ENCODE assay signal across 7 mouse cellular contexts in the genomic region with DNA sequence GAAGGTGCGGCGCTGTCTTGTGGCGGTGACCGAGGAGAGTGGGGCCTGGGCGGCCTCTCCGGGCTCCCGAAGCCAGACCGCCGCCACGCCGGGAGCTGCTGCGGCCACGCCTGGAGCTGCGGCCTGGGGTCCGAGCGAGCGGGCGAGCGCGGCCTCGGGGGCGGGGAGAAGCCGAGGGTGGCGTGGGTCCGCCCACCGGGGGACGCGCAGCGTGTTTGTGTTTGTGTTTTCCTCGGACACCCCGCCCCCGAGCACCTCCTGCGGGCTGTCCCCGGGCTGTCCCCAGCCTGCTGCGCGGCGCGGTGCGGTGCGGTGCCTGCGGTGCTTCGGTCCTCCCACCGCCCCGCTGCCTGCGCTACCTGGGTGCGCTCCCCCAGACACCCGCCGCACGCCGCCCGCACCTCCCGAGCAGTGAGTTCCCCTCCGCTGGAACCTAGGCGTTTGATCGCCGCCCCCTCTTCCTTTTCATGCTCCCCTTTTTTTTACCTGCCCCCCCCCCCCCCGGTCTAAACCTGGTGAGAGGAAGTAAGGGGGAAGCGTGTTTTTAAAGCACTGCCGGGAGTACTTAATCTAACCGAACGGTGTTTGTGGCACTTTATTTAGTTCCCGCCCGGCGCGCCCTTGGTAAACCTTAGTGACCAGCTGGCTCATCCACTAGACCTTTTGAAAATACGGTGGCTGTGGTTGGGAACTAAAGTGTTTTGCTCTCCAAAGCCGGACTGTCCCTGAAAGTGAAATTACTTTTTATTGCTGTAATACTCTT. TPM values are rescaled to one million over a fixed set of nuclear protein-coding genes. Genes with fewer than 3 reads are reported as not detected.
A peak's percentile ranks its signal among the peaks of the same experiment; 100 is the strongest.
DNase-seq lines count a peak whose midpoint lies in the region; TF ChIP-seq lines count a peak whose summit lies in the region.

No protein-coding gene starts in this region.

- H3K9me3 ChIP-seq in ES-E14 (ENCODE audit: control insufficient read depth, insufficient read depth, low read depth, low read length) = no peaks in the 10 kb centered on the region
- no peaks in the 10 kb centered on the region for H3K9me3 ChIP-seq in erythroblast, embryonic 14.5 days (ENCODE audit: control insufficient read depth, low read length)

- in situ Hi-C loops in ES-E14 (cut with MboI; ENCODE audit: low sequenced_read_pairs in 2 of 2, unreplicated experiment in 2 of 2) = no loop called here

- H3K36me3 ChIP-seq in ES-E14 (ENCODE audit: control insufficient read depth, insufficient read depth, low read length, poor library complexity, severe bottlenecking) (peaks cover 1% of the 10 kb centered on the region; the same call in 1 of the 2 replicates), macrophage (ENCODE audit: inconsistent target) (peaks cover 8% of the 10 kb centered on the region; the same call in 1 of the 2 replicates)
- H3K36me3 ChIP-seq in erythroblast, embryonic 14.5 days (ENCODE audit: control insufficient read depth) = peaks cover 9% of the 10 kb centered on the region

- peak overlapping the region; percentile 94 for H3K27ac ChIP-seq in ES-E14 (ENCODE audit: insufficient read depth, low read depth, low read length, poor library complexity, severe bottlenecking)
- peak overlapping the region; percentile 28; the same call in 1 of the 2 replicates for H3K27ac ChIP-seq in macrophage

- H3K79me2 ChIP-seq in macrophage (ENCODE audit: inconsistent target) = peaks cover 42% of the 10 kb centered on the region

- under 1% methylated on average over 66 of the region's 67 CpGs for WGBS in macrophage (ENCODE audit: missing documents)

- peak overlapping the region; percentile 96 for H3K9ac ChIP-seq in ES-E14 (ENCODE audit: insufficient read depth, low read depth, low read length, poor library complexity, severe bottlenecking)

- no peaks in the 10 kb centered on the region for H3K27me3 ChIP-seq in erythroblast, embryonic 14.5 days (ENCODE audit: control insufficient read depth)

- peaks cover 2 to 4% of the 10 kb centered on the region in 2 experiments; a peak in 2 of 4 replicates for H3K4me1 ChIP-seq in ES-E14 (ENCODE audit: control insufficient read depth in 2 of 2, insufficient read depth in 2 of 2, low read length in 2 of 2, poor library complexity in 1 of 2)
- H3K4me1 ChIP-seq in erythroblast, embryonic 14.5 days (ENCODE audit: control insufficient read depth) = peaks cover 29% of the 10 kb centered on the region

- H3K4me3 ChIP-seq in ES-E14 (ENCODE audit: insufficient read depth in 1 of 2, low read depth in 1 of 2, low read length in 2 of 2, poor library complexity in 1 of 2, severe bottlenecking in 1 of 2) (peak overlapping the region; percentile 96 to 99), macrophage (ENCODE audit: inconsistent target) (peak overlapping the region; percentile 64)
- peak overlapping the region; percentile 96 for H3K4me3 ChIP-seq in erythroblast, embryonic 14.5 days (replicated peaks)

- peak; percentile 45 for DNase-seq in ES-E14 (ENCODE audit: low read depth, low spot score)
- DNase-seq in adrenal gland, postnatal 36 days = peak; percentile 73 to 87
- peak; percentile 57 for DNase-seq in heart, postnatal 4 days
- DNase-seq in left cerebral cortex, adult 18-20 months (ENCODE audit: low spot score in 2 of 2) = peak; percentile 43 to 54
- peak; percentile 52 for DNase-seq in right cerebral cortex, postnatal 14 days

TF ChIP-seq in ES-E14, 5 proteins besides CTCF, POLR2A, EP300 and RAD21:
- TF ChIP-seq HCFC1 (IDR thresholded peaks at IDR 0.05; ENCODE audit: borderline replicate concordance, insufficient read depth, low read length) (no peak), CHD2 (IDR thresholded peaks at IDR 0.05; ENCODE audit: low read depth, low read length) (no peak), MAFK (IDR thresholded peaks at IDR 0.05; ENCODE audit: insufficient read depth, low read depth, low read length) (no peak), ZNF384 (IDR thresholded peaks at IDR 0.05; ENCODE audit: low read depth, low read length) (no peak), ZC3H11A (IDR thresholded peaks at IDR 0.05; ENCODE audit: borderline replicate concordance, low read depth, low read length) (no peak)

RNA-seq across cellular contexts. Expression of a gene that starts 0.6 kb away (rescaled TPM):
- 65.2 and 80.5 TPM in 2 replicates for total RNA-seq in ES-E14 (2012; rRNA removed)
- 10 to 100 TPM; 75.6 to 77.0 TPM for total RNA-seq in adrenal gland, postnatal 36 days (2021)
- polyA plus RNA-seq in erythroblast, embryonic 14.5 days (2012) = 1.0 and 1.1 TPM in 2 replicates
- 10 to 100 TPM; 60.3 to 66.9 TPM for total RNA-seq in heart, postnatal 4 days (2021)
- total RNA-seq in left cerebral cortex, adult 18-20 months (2021) = 10 to 100 TPM; 76.3 to 84.9 TPM
- 100 to 1,000 TPM in 8 of 26 experiments, 10 to 100 TPM in 18; 59.3 to 121 (median 95.0) TPM for total RNA-seq in macrophage (2018; cell fraction: chromatin; rRNA removed)
- 10 to 100 TPM; 31.5 to 49.4 (median 43.6) TPM for total RNA-seq in macrophage (2018; cell fraction: cytosol; rRNA removed)
- total RNA-seq in macrophage (2018; cell fraction: nucleus; rRNA removed) = 10 to 100 TPM; 38.6 to 90.1 (median 55.7) TPM
- polyA plus RNA-seq in macrophage (2018) = 35.6 to 51.4 TPM (median 39.4 TPM) in 3 replicates

Comparison
In these comparisons a context has a peak if more than half of its experiments do, and no peak if none do; other contexts are left out.
1. Peak in every context shown above with its lines: DNase-seq, H3K4me3 ChIP-seq and H3K27ac ChIP-seq.